Mouse (Mus musculus) yolk sac, embryonic 10.5 days (tissue): Measurements from ENCODE around the gene Slc16a1.
"Not testable (repeated sequence)": the region's sequence is repeated elsewhere in the genome, so short reads cannot be mapped to it uniquely, and the experiment has no call there.

ENCODE experiments used
- DNase-seq: peaks from one replicate; pipeline ENCODE4 v3.0.0-alpha.2; 2017; ENCODE audit warnings: low spot score

Gene Slc16a1

GRCm38 (mm10) chr3:104674329-104675220 lies 36.1 kb downstream of the Slc16a1 start:
- peak; percentile 75 for DNase-seq

GRCm38 (mm10) chr3:104675258-104675851 lies 36.9 kb downstream of the Slc16a1 start:
- DNase-seq: peak; percentile 81

GRCm38 (mm10) chr3:104677781-104678180 lies 39.3 kb downstream of the Slc16a1 start:
- peak; percentile 42 for DNase-seq

- DNase-seq: no peak
These were observed 40.4 kb downstream of the Slc16a1 start for GRCm38 (mm10) chr3:104678826-104679225.

GRCm38 (mm10) chr3:104682671-104683504 lies 44.4 kb downstream of the Slc16a1 start:
- DNase-seq: peak; percentile 59

- peak; percentile 71 for DNase-seq
These were observed 62.4 kb downstream of the Slc16a1 start for GRCm38 (mm10) chr3:104700751-104701335.

GRCm38 (mm10) chr3:104701761-104702160 lies 63.3 kb downstream of the Slc16a1 start:
- no peak for DNase-seq

- DNase-seq: no peak
These were observed 65.5 kb downstream of the Slc16a1 start for GRCm38 (mm10) chr3:104703941-104704340.

- DNase-seq: no peak
These were observed 68.0 kb downstream of the Slc16a1 start for GRCm38 (mm10) chr3:104706446-104706845.

- not testable (repeated sequence) for DNase-seq
These were observed 68.7 kb downstream of the Slc16a1 start for GRCm38 (mm10) chr3:104706951-104707771.

GRCm38 (mm10) chr3:104707772-104708144 lies 69.3 kb downstream of the Slc16a1 start:
- not testable (repeated sequence) for DNase-seq
